Mouse (Mus musculus): ENCODE measurements around the gene Arhgef26. TPM values are rescaled to one million over a fixed set of nuclear protein-coding genes. Genes with fewer than 3 reads are reported as not detected.

Arhgef26 gene
- polyA plus RNA-seq, 1 experiment from 2014 or later, result 34.4 TPM

DNA sequence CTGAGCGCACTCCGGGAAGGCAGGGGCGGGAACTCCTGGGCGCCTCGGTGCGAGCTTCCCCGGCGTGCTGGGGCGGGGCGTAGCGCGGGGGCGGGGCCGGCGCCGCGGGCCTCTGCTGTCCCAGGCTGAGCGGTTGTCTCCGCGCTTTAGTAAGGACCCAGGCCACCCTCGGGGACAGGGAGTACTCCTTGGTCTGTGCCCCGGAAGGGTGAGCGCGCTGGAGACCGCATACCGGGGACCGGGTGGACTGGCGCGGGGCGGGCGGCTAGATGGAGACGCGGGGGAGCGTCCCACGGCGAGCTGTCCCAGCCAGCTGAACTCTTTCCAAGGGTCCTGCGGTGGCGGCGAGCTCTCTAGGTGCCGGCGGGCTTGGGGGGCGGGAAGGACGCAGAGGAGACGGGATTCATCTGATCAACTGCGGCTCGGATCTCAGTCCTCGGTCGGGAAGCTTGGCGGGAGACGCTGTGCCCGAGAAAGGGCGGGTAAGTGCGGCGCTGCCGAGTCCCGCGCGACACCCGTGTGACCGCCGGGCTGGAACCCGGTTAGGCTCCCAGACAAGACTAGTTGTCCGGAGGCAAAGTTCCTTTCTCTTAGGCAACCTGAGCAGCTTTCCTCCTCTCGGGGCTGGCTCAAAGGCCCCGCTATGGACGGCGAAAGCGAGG is 841 bp downstream of the Arhgef26 start:
- no peaks in the 10 kb centered on the region for H3K9me3 ChIP-seq (ENCODE audit: low read length)
- H3K27ac ChIP-seq (ENCODE audit: low read length), result peak overlapping the region; percentile 90
- peaks cover 5% of the 10 kb centered on the region; the same call in 1 of the 2 replicates for H3K36me3 ChIP-seq (ENCODE audit: insufficient read depth, low read length)
- peaks cover 6% of the 10 kb centered on the region; the same call in 1 of the 2 replicates for H3K4me1 ChIP-seq (ENCODE audit: insufficient read depth, low read depth, low read length)
- WGBS, result under 1% methylated on average over 66 of the region's 68 CpGs
- DNase-seq (ENCODE audit: low spot score) (peak; percentile 86), ATAC-seq (peak; percentile 96)
- peak overlapping the region; percentile 79 for H3K9ac ChIP-seq (replicated peaks; ENCODE audit: low read depth)
- peak overlapping the region; percentile 81 for H3K4me3 ChIP-seq (ENCODE audit: low read depth, low read length)
- TF ChIP-seq EP300 (IDR thresholded peaks at IDR 0.05) (no peak), CTCF (IDR thresholded peaks at IDR 0.05) (no peak)
- peak overlapping the region; percentile 79 for H3K4me2 ChIP-seq (replicated peaks; ENCODE audit: low read depth, low read length)
- H3K27me3 ChIP-seq (replicated peaks; ENCODE audit: insufficient read depth, low read length), result no peaks in the 10 kb centered on the region

DNA sequence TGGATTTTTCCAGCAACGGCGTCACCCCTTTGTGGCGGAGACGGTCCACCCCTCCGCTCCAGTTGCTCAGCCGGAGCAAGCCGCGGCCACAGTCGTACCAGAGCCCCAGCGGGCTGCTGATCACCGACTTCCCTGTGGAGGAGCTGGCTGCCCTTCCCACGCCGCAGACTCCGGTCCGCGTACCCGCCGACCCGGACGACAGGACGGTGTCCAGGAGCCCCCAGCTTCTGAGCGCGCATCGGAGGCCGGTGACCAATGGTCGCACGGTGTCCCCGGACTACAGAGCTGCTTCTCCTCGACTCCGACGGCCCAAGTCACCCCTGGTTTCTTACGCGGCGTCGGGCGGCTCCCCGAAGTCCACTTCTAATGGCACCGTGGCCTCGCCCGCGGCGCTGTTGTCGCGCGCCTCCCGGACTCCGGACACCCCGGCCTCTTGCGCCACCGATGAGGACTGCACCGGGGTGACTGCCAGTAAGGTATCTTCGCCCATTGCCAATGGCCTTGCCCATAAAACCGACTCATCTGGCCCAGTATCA is 1.4 kb downstream of the Arhgef26 start:
- 2% methylated on average over 53 of the region's 53 CpGs for WGBS
- peak overlapping the region; percentile 79 for H3K9ac ChIP-seq (replicated peaks; ENCODE audit: low read depth)

DNA sequence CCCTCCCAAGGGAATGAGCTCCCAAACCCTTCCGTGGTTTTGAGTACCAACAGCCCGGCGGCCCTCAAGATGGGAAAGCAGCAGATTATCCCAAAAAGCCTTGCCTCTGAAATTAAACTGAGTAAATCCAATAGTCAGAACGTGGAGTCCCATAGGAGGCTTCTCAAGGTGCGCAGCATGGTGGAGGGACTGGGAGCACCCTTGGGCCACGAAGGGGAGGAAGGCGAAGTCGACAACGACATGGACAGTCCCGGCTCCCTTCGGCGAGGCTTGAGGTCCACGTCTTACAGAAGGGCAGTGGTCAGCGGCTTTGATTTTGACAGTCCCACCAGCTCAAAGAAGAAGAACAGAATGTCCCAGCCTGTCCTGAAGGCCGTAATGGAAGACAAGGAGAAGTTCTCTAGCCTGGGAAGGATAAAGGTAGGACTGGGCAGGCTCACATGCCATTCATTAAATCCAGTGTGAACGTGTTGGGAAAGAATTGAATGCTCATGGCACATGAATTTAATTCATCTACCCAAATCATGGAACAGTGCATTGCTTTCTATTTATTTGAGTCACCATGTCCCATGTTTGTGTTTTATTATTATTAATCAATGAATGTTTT is 2.1 kb downstream of the Arhgef26 start:
- Histone ChIP-seq H3K4me1 (ENCODE audit: insufficient read depth, low read depth, low read length) (peaks cover 6% of the 10 kb centered on the region; the same call in 1 of the 2 replicates), H3K9me3 (ENCODE audit: low read length) (no peaks in the 10 kb centered on the region), H3K27me3 (replicated peaks; ENCODE audit: insufficient read depth, low read length) (no peaks in the 10 kb centered on the region), H3K27ac (ENCODE audit: low read length) (peak overlapping the region; percentile 90), H3K36me3 (ENCODE audit: insufficient read depth, low read length) (peaks cover 6% of the 10 kb centered on the region; the same call in 1 of the 2 replicates), H3K9ac (replicated peaks; ENCODE audit: low read depth) (peak overlapping the region; percentile 79), H3K4me3 (ENCODE audit: low read depth, low read length) (peak overlapping the region; percentile 81), H3K4me2 (replicated peaks; ENCODE audit: low read depth, low read length) (peak overlapping the region; percentile 79)
- DNase-seq (ENCODE audit: low spot score), result peak; percentile 5
- TF ChIP-seq EP300 (IDR thresholded peaks at IDR 0.05) (no peak), CTCF (IDR thresholded peaks at IDR 0.05) (no peak)
- ATAC-seq, result no peak
- 15% methylated on average over 16 of the region's 16 CpGs for WGBS

More for the DNA sequence above, 1.4 kb downstream of the Arhgef26 start:
- DNase-seq (ENCODE audit: low spot score) (peak; percentile 62), ATAC-seq (peak; percentile 61)
- TF ChIP-seq EP300 (IDR thresholded peaks at IDR 0.05) (no peak), CTCF (IDR thresholded peaks at IDR 0.05) (peak; percentile 43)
- H3K27ac ChIP-seq (ENCODE audit: low read length), result peak overlapping the region; percentile 90
- H3K4me1 ChIP-seq (ENCODE audit: insufficient read depth, low read depth, low read length), result peaks cover 6% of the 10 kb centered on the region; the same call in 1 of the 2 replicates
- H3K27me3 ChIP-seq (replicated peaks; ENCODE audit: insufficient read depth, low read length), result no peaks in the 10 kb centered on the region
- H3K36me3 ChIP-seq (ENCODE audit: insufficient read depth, low read length), result peaks cover 6% of the 10 kb centered on the region; the same call in 1 of the 2 replicates
- H3K4me2 ChIP-seq (replicated peaks; ENCODE audit: low read depth, low read length), result peak overlapping the region; percentile 79
- peak overlapping the region; percentile 81 for H3K4me3 ChIP-seq (ENCODE audit: low read depth, low read length)
- no peaks in the 10 kb centered on the region for H3K9me3 ChIP-seq (ENCODE audit: low read length)

DNA sequence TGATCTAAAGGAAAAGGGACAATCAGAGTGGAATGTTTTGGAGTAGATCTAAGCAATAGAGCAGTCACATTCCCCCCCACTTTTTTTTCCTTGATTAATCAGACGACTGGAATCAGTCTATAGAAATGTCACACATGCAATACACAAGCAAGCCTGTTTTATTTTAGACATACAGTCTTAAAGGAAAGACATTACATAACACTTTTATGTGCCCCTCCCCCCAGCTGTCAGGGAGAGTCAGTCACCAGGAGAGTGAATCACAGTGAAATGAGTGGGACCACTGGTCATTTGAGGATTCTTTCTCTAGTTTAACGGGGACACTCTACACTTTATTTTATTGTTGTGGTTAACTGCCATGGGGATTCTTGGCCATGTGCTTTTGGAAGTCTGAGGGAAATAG is 2.7 kb downstream of the Arhgef26 start:
- Histone ChIP-seq H3K36me3 (ENCODE audit: insufficient read depth, low read length) (peaks cover 6% of the 10 kb centered on the region; the same call in 1 of the 2 replicates), H3K4me3 (ENCODE audit: low read depth, low read length) (peak overlapping the region; percentile 81), H3K4me2 (replicated peaks; ENCODE audit: low read depth, low read length) (peak overlapping the region; percentile 79), H3K9ac (replicated peaks; ENCODE audit: low read depth) (no peak overlapping the region), H3K27ac (ENCODE audit: low read length) (0 out of 2 replicates have a peak overlapping the region, but pooled peaks have one; percentile 7), H3K4me1 (ENCODE audit: insufficient read depth, low read depth, low read length) (peaks cover 7% of the 10 kb centered on the region; the same call in 1 of the 2 replicates), H3K9me3 (ENCODE audit: low read length) (no peaks in the 10 kb centered on the region), H3K27me3 (replicated peaks; ENCODE audit: insufficient read depth, low read length) (no peaks in the 10 kb centered on the region)
- ATAC-seq (no peak), DNase-seq (ENCODE audit: low spot score) (peak; percentile 31)
- 17% methylated on average over 2 of the region's 2 CpGs for WGBS
- TF ChIP-seq EP300 (IDR thresholded peaks at IDR 0.05) (no peak), CTCF (IDR thresholded peaks at IDR 0.05) (no peak)

DNA sequence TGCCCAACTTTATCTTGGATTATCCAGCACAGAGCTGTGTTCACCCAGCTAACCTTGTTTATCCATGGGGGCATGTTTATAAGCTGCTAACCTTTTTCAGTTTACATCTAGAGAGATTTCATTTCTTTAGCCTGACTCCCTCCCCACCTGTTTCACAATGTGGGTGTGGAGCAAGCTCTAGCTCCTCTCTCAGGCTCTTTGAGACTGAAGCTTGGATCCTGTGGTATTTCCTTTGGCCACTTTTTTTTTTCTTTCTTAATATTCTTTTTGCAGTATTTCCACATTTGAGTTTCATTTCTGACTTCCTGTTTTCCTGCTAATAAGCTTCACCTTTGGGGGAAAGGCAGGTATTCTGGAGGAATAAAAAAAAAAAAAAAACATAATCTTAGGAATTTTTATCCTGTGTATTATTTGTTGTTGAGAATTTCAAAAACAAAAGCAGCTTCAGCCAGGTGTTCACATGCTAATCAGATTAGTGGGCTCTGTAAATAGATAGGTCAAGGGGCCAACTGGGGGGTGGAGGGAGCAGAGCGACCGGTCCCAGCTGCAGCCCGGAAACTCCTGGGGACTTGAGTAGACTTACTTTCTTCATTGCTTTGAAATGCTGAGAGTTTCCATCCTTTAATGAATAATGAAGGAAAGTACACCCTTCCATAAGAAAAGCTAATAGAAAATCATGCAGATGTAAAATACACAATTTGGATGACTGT is 3.5 kb downstream of the Arhgef26 start:
- Histone ChIP-seq H3K4me1 (ENCODE audit: insufficient read depth, low read depth, low read length) (peaks cover 9% of the 10 kb centered on the region; the same call in 1 of the 2 replicates), H3K27ac (ENCODE audit: low read length) (no peak overlapping the region), H3K9me3 (ENCODE audit: low read length) (no peaks in the 10 kb centered on the region), H3K36me3 (ENCODE audit: insufficient read depth, low read length) (peaks cover 6% of the 10 kb centered on the region; the same call in 1 of the 2 replicates), H3K9ac (replicated peaks; ENCODE audit: low read depth) (no peak overlapping the region), H3K27me3 (replicated peaks; ENCODE audit: insufficient read depth, low read length) (no peaks in the 10 kb centered on the region), H3K4me3 (ENCODE audit: low read depth, low read length) (peak overlapping the region; percentile 81), H3K4me2 (replicated peaks; ENCODE audit: low read depth, low read length) (peak overlapping the region; percentile 79)
- WGBS, result 37% methylated on average over 3 of the region's 3 CpGs
- TF ChIP-seq CTCF (IDR thresholded peaks at IDR 0.05), result no peak
- TF ChIP-seq EP300 (IDR thresholded peaks at IDR 0.05), result no peak
- DNase-seq (ENCODE audit: low spot score) (peak; percentile 59), ATAC-seq (no peak)
